Mouse (Mus musculus): Measurements from ENCODE around the gene C87436. TPM values are rescaled to one million over a fixed set of nuclear protein-coding genes. Genes with fewer than 3 reads are reported as not detected.
A peak's percentile ranks its signal among the peaks of the same experiment; 100 is the strongest.
"Not testable (repeated sequence)": the region's sequence is repeated elsewhere in the genome, so short reads cannot be mapped to it uniquely, and the experiment has no call there.

Gene C87436
- total and polyA plus RNA-seq, 3 experiments: 11.6 to 18.5 TPM; not detected in 1

DNA sequence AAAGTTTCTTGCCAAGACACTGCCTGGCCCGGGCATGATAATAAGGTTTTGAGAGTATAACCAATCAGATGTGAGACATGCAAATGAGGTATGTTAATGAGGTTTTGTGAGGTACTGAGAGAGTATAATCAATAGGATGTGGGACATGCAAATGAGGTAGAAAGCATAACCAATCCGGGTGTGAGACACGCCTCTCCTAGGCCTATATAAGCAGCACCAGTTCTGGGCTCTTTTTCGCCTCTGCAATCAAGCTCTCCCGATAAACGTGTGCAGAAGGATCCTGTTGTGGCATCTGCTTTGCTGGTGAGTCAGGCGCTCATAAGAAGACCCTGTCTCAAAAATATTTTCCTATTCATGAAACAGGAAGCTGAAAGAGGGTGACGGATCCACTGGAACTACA is 52.2 kb downstream of the C87436 start:
- H3K79me2 ChIP-seq (ENCODE audit: control insufficient read depth, insufficient read depth, low read length, poor library complexity); H3K27ac ChIP-seq (ENCODE audit: control insufficient read depth, low read depth, low read length); H3K27me3 ChIP-seq (ENCODE audit: control insufficient read depth in 1 of 2, insufficient read depth in 2 of 2, low read length in 2 of 2); H3K9me3 ChIP-seq (replicated peaks; ENCODE audit: insufficient read depth, low read length); H3K9ac ChIP-seq (ENCODE audit: control insufficient read depth, low read depth, low read length, poor library complexity, severe bottlenecking); H3K4me3 ChIP-seq (ENCODE audit: control insufficient read depth in 1 of 2, insufficient read depth in 1 of 2, low read depth in 2 of 2, low read length in 2 of 2): not testable (repeated sequence)
- DNase-seq (ENCODE audit: low read depth, low spot score): peak; percentile 30
- peaks cover 6 to 18% of the 10 kb centered on the region in 2 experiments; a peak in 3 of 4 replicates for H3K4me1 ChIP-seq (ENCODE audit: control insufficient read depth in 1 of 2, insufficient read depth in 2 of 2, low read length in 2 of 2)
- H3K36me3 ChIP-seq (ENCODE audit: control insufficient read depth in 1 of 2, insufficient read depth in 2 of 2, low read length in 2 of 2): peaks cover 0 to 20% of the 10 kb centered on the region in 2 experiments; a peak in 2 of 4 replicates
- peak; percentile 88 for TF ChIP-seq TBP (IDR thresholded peaks at IDR 0.05; ENCODE audit: low read depth, low read length)

DNA sequence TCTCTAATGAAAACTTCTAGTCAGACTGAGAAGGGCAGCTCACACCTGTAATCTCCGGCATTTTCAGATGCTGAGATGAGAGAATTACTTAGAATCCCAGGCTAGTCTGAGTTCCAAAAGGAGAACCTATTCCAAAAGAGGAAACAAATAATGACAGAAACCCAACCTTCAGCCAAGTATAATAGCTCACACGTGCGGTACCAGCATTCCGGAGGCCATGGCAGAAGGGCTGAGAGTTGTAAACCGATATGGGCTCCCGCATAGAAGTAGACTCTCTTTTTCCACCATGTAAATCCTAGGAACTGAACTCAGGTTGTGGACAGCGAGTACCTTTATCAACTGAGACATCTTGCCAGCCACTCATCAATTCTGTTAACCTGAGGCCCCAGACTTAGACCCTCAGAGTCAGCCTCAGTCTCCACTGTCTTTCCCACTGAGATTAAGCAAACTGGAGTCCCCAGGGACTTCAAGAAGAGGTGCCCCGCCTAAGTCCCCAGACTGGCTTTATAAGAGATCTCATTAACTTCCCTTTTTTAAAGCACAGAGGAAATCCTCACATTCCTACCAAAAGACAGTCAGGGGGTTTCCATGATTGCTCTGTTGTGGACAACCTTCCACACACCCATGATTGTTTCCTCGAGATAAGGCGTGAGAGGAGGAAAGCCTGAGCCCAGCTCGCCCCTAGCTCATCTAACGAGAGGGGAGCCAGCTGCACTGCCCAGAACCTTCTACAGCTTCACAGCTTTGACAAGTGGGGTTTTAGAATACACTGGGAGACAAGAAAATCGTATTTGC is 55.5 kb downstream of the C87436 start:
- H3K36me3 ChIP-seq (ENCODE audit: control insufficient read depth in 1 of 2, insufficient read depth in 2 of 2, low read length in 2 of 2): peaks cover 0 to 11% of the 10 kb centered on the region in 2 experiments; a peak in 2 of 4 replicates

DNA sequence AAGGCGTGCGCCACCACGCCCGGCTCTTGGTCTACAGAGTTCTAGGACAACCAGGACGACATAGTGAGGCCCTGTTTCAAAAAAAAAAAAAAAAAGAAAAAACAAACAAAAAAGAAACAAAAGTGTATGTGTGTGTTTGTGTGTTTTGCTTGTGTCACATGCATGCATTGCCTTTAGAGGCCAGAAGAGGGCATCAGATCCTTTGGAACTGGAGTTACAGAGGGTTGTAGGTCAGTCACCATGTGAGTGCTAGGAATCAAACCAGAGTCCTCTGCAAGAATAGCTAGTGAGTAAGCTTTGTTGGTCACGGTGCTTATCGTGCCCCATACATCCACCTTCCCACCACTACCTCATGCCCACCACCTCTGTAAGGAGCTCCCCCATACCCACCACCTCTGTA is 56.6 kb downstream of the C87436 start:
- H3K9me3 ChIP-seq (replicated peaks; ENCODE audit: insufficient read depth, low read length): no peaks in the 10 kb centered on the region
- DNase-seq (ENCODE audit: low read depth, low spot score): peak; percentile 54
- peaks cover 0 to 10% of the 10 kb centered on the region in 2 experiments; a peak in 2 of 4 replicates for H3K36me3 ChIP-seq (ENCODE audit: control insufficient read depth in 1 of 2, insufficient read depth in 2 of 2, low read length in 2 of 2)
- H3K9ac ChIP-seq (ENCODE audit: control insufficient read depth, low read depth, low read length, poor library complexity, severe bottlenecking): no peak overlapping the region
- no peak overlapping the region for H3K27ac ChIP-seq (ENCODE audit: control insufficient read depth, low read depth, low read length)
- H3K27me3 ChIP-seq (ENCODE audit: control insufficient read depth in 1 of 2, insufficient read depth in 2 of 2, low read length in 2 of 2): no peaks in the 10 kb centered on the region
- TF ChIP-seq ZC3H11A (IDR thresholded peaks at IDR 0.05; ENCODE audit: low read depth, low read length) (0 out of 2 replicates have a peak, but pooled peaks have one; percentile 9), KAT2A (conservative IDR thresholded peaks at IDR 0.05; ENCODE audit: low read depth, low read length) (no peak), CTCF (IDR thresholded peaks at IDR 0.05 in 2 of 3, conservative IDR thresholded peaks at IDR 0.05 in 1 of 3; ENCODE audit: control insufficient read depth in 1 of 3, insufficient read depth in 1 of 3, low read depth in 2 of 3, low read length in 3 of 3, poor library complexity in 1 of 3, severe bottlenecking in 1 of 3) (peak; percentile 27 to 56 (median 52); a peak in 5 of 6 replicates), RAD21 (IDR thresholded peaks at IDR 0.05; ENCODE audit: low read depth, low read length) (peak; percentile 50), JUND (IDR thresholded peaks at IDR 0.05; ENCODE audit: low read depth, low read length) (no peak), MYC (IDR thresholded peaks at IDR 0.05; ENCODE audit: low read depth, low read length) (peak; percentile 28; the same call in 1 of the 2 replicates), SMC3 (IDR thresholded peaks at IDR 0.05; ENCODE audit: low read depth, low read length) (peak; percentile 34; the same call in 1 of the 2 replicates)
- no peak overlapping the region for H3K4me3 ChIP-seq (ENCODE audit: control insufficient read depth in 1 of 2, insufficient read depth in 1 of 2, low read depth in 2 of 2, low read length in 2 of 2)
- no peaks in the 10 kb centered on the region for H3K79me2 ChIP-seq (ENCODE audit: control insufficient read depth, insufficient read depth, low read length, poor library complexity)
- H3K4me1 ChIP-seq (ENCODE audit: control insufficient read depth in 1 of 2, insufficient read depth in 2 of 2, low read length in 2 of 2): peaks cover 0 to 12% of the 10 kb centered on the region in 2 experiments; a peak in 2 of 4 replicates

More for the DNA sequence above, 55.5 kb downstream of the C87436 start:
- Histone ChIP-seq H3K4me3 (ENCODE audit: control insufficient read depth in 1 of 2, insufficient read depth in 1 of 2, low read depth in 2 of 2, low read length in 2 of 2) (peak overlapping the region in 1 of 2 experiments; percentile 20; a peak in 1 of 4 replicates), H3K79me2 (ENCODE audit: control insufficient read depth, insufficient read depth, low read length, poor library complexity) (no peaks in the 10 kb centered on the region), H3K9me3 (replicated peaks; ENCODE audit: insufficient read depth, low read length) (no peaks in the 10 kb centered on the region), H3K4me1 (ENCODE audit: control insufficient read depth in 1 of 2, insufficient read depth in 2 of 2, low read length in 2 of 2) (peaks cover 0 to 12% of the 10 kb centered on the region in 2 experiments; a peak in 2 of 4 replicates), H3K9ac (ENCODE audit: control insufficient read depth, low read depth, low read length, poor library complexity, severe bottlenecking) (peak overlapping the region; percentile 37), H3K27ac (ENCODE audit: control insufficient read depth, low read depth, low read length) (peak overlapping the region; percentile 81), H3K27me3 (ENCODE audit: control insufficient read depth in 1 of 2, insufficient read depth in 2 of 2, low read length in 2 of 2) (no peaks in the 10 kb centered on the region)
- TF ChIP-seq RCOR1 (IDR thresholded peaks at IDR 0.05; ENCODE audit: low read depth, low read length): peak; percentile 84
- TF ChIP-seq BHLHE40 (IDR thresholded peaks at IDR 0.05; ENCODE audit: borderline replicate concordance, low read depth, low read length): peak; percentile 29; the same call in 1 of the 2 replicates
- peak; percentile 60; the same call in 1 of the 2 replicates for TF ChIP-seq ETS1 (IDR thresholded peaks at IDR 0.05; ENCODE audit: low read depth, low read length)
- peak; percentile 52 for TF ChIP-seq TAL1 (IDR thresholded peaks at IDR 0.05; ENCODE audit: low read length)
- TF ChIP-seq EP300 (IDR thresholded peaks at IDR 0.05; ENCODE audit: low read depth in 1 of 2, low read length in 2 of 2): peak; percentile 68 to 72; a peak in 3 of 4 replicates
- TF ChIP-seq ZKSCAN1 (IDR thresholded peaks at IDR 0.05; ENCODE audit: low read depth, low read length): no peak
- no peak for TF ChIP-seq MAZ (IDR thresholded peaks at IDR 0.05; ENCODE audit: low read depth, low read length)
- TF ChIP-seq USF1 (IDR thresholded peaks at IDR 0.05; ENCODE audit: low read depth, low read length): no peak
- peak; percentile 72 for TF ChIP-seq GATA1 (IDR thresholded peaks at IDR 0.05; ENCODE audit: low read depth, low read length)
- TF ChIP-seq MAX (IDR thresholded peaks at IDR 0.05; ENCODE audit: low read length): 0 out of 2 replicates have a peak, but pooled peaks have one; percentile 19
- TF ChIP-seq TCF12 (IDR thresholded peaks at IDR 0.05; ENCODE audit: low read depth, low read length): peak; percentile 71
- DNase-seq (ENCODE audit: low read depth, low spot score): peak; percentile 91

Measured in MEL (cell line).